Comparison of ENCODE assay signal across 8 mouse cellular contexts in the genomic region with DNA sequence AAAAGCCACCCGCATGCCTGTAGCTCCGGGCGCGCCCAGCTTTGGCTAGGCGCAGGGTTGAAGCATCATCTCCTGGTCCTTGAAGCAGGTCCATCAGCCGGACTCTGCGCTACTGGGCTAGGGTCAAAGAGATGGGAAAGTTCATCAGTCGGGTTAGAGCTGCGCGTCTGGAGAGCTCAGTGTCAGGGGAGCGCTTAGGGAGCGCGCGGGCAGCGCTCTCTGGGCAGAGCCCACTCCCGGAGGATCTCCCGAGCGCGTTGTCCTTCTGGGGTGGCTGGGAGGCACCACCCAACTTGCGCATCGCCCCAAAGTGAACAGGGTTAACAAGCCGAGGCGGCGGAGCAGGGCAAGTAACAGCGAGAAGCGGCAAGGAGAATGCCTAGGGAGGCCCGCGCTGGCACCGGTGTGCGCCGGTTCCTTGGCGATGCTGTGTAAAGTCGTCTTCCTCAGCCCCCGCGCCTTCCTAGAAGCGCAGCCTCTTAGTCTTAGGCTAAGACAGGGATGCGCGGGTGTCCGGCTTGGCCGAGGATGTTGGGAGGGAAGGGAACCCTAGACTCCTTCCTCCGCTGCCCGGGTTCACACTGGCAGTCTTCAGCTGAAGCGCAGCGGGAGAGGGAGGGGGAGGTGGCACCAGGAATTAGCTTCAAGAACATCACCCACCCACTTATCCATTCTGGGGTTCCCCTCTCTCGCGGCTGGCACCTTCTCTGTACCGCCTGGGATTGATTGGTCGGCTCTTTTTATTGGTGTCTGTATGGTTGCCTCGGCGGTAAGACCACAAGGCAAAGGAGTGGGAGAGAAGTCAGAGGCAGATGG. TPM values are rescaled to one million over a fixed set of nuclear protein-coding genes. Genes with fewer than 3 reads are reported as not detected.
A peak's percentile ranks its signal among the peaks of the same experiment; 100 is the strongest.
DNase-seq lines count a peak whose midpoint lies in the region; ATAC-seq and TF ChIP-seq lines count a peak whose summit lies in the region.

No protein-coding gene starts in this region.

- H3K79me2 ChIP-seq in C2C12 (ENCODE audit: control insufficient read depth, insufficient read depth), result peaks cover 9% of the 10 kb centered on the region

- DNase-seq in heart, adult 11 months, result peak; percentile 89
- DNase-seq in heart, adult 9 months (ENCODE audit: low spot score in 2 of 2), result no peak
- DNase-seq in embryo, embryonic 10 days (ENCODE audit: low spot score), result peak; percentile 38
- peak; percentile 11 to 14 for DNase-seq in heart, postnatal 14 days
- no peak for DNase-seq in liver, embryonic 13.5 days
- DNase-seq in right cerebral cortex, postnatal 10 days (ENCODE audit: low spot score in 2 of 2), result peak; percentile 41 to 45
- DNase-seq in layer of hippocampus, adult 9-11 months, result no peak

- H3K27ac ChIP-seq in liver, embryonic 13.5 days, result no peak overlapping the region

- intact Hi-C loops in heart, postnatal 14 days (cut with DNase I), result loop anchor here (5.0 to 10.0 kb wide), 3 partner anchors 109 to 634 kb away; no protein-coding TSS in a partner anchor

- peak overlapping the region; percentile 47 for H3K4me3 ChIP-seq in C2C12 (ENCODE audit: insufficient read depth, poor library complexity, severe bottlenecking)
- H3K4me3 ChIP-seq in liver, embryonic 13.5 days (replicated peaks), result peak overlapping the region; percentile 67

- no peak for ATAC-seq in liver, embryonic 13.5 days (ENCODE audit: low read depth)

- WGBS in liver, embryonic 13.5 days (ENCODE audit: insufficient replicate concordance), result 3% methylated on average over 50 of the region's 50 CpGs

- H3K9me3 ChIP-seq in liver, embryonic 13.5 days (replicated peaks), result no peaks in the 10 kb centered on the region

- H3K79me3 ChIP-seq in C2C12 (ENCODE audit: low read depth), result peaks cover 4% of the 10 kb centered on the region

- no peak for TF ChIP-seq CTCF in C2C12 (IDR thresholded peaks at IDR 0.05; ENCODE audit: control insufficient read depth, insufficient read depth, insufficient read length)

- no peaks in the 10 kb centered on the region for H3K27me3 ChIP-seq in C2C12 (ENCODE audit: control insufficient read depth, insufficient read depth, insufficient read length)
- H3K27me3 ChIP-seq in liver, embryonic 13.5 days, result peaks cover 88% of the 10 kb centered on the region

- H3K9ac ChIP-seq in liver, embryonic 13.5 days, result no peak overlapping the region

- H3ac ChIP-seq in C2C12 (ENCODE audit: control insufficient read depth, insufficient read length, low read depth), result peak overlapping the region; percentile 68

- H3K36me3 ChIP-seq in C2C12 (ENCODE audit: control insufficient read depth, insufficient read depth), result peaks cover 3% of the 10 kb centered on the region
- no peaks in the 10 kb centered on the region for H3K36me3 ChIP-seq in liver, embryonic 13.5 days

- H3K4me1 ChIP-seq in liver, embryonic 13.5 days (replicated peaks), result peaks cover 37% of the 10 kb centered on the region

- peak overlapping the region; percentile 89 for H3K4me2 ChIP-seq in liver, embryonic 13.5 days

TF ChIP-seq in C2C12, 6 proteins besides CTCF, POLR2A, EP300 and RAD21:
- TF ChIP-seq USF1 (IDR thresholded peaks at IDR 0.05; ENCODE audit: low read depth) (no peak), MYOG (IDR thresholded peaks at IDR 0.05; ENCODE audit: control insufficient read depth, extremely low read depth, insufficient read length) (no peak), MYOD1 (IDR thresholded peaks at IDR 0.05; ENCODE audit: control insufficient read depth, insufficient read length, low read depth) (no peak), FOSL1 (IDR thresholded peaks at IDR 0.05; ENCODE audit: insufficient read depth, low read length, poor library complexity, severe bottlenecking) (no peak), CEBPB (IDR thresholded peaks at IDR 0.05; ENCODE audit: low read depth) (no peak), MAX (IDR thresholded peaks at IDR 0.05) (no peak)
TF ChIP-seq in C2C12: peak in this region for 0.

RNA-seq across cellular contexts. Expression of a gene that starts 3.5 kb away (rescaled TPM):
- 4.2 TPM for polyA plus RNA-seq in C2C12 (2012; fragmentation: generic; extraction: Trizol)
- total RNA-seq in heart, postnatal 14 days (2021), result 1 to 10 TPM in 1 of 2 experiments, under 1 TPM in 1; 0.73 to 1.8 TPM
- polyA plus RNA-seq in liver, embryonic 13.5 days (2015; fragmentation: Nextera tagmentation; extraction: Ambion mirVana), result 0.12 and 0.22 TPM in 2 replicates

RNA-seq across cellular contexts. Expression of a gene that starts 10.0 kb away (rescaled TPM):
- 26.3 TPM for polyA plus RNA-seq in C2C12 (2012; fragmentation: generic; extraction: Trizol)
- total RNA-seq in heart, postnatal 14 days (2021), result 10 to 100 TPM; 18.7 to 19.5 TPM
- 15.9 and 20.1 TPM in 2 replicates for polyA plus RNA-seq in liver, embryonic 13.5 days (2015; fragmentation: Nextera tagmentation; extraction: Ambion mirVana)

Comparison
In these comparisons a context has a peak if more than half of its experiments do, and no peak if none do; other contexts are left out.
1. DNase-seq: peak in heart, adult 11 months (single experiment), embryo, embryonic 10 days (single experiment), heart, postnatal 14 days (2 of 2) and right cerebral cortex, postnatal 10 days (2 of 2); none in heart, adult 9 months (0 of 2), liver, embryonic 13.5 days (single experiment) and layer of hippocampus, adult 9-11 months (single experiment).